Mouse (Mus musculus): ENCODE measurements around the gene Hnrnpll. TPM values are rescaled to one million over a fixed set of nuclear protein-coding genes. Genes with fewer than 3 reads are reported as not detected.

The Hnrnpll gene
- polyA plus RNA-seq, 1 experiment from 2014 or later: 44.4 TPM

DNA sequence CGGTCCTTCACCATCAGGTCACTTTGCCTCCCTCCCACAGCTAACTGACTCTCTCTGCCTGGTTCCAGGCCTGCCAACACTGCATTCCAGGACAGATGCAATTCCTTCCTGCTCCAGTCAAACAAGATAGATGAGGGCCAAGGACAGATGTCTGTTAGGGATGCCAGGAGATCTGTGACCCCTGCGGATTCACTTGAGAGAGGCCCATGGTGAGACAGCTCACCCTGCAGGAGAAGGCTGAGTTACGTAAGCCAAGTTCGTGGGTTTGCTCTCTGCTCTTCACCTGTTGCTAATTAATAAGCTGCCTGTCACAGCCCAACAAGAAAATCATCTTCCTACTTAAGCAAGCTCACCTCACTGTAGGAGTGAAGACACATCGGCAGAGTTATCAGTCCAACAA lies 63.1 kb downstream of the Hnrnpll start:
- WGBS: 84% methylated on average over 5 of the region's 5 CpGs

DNA sequence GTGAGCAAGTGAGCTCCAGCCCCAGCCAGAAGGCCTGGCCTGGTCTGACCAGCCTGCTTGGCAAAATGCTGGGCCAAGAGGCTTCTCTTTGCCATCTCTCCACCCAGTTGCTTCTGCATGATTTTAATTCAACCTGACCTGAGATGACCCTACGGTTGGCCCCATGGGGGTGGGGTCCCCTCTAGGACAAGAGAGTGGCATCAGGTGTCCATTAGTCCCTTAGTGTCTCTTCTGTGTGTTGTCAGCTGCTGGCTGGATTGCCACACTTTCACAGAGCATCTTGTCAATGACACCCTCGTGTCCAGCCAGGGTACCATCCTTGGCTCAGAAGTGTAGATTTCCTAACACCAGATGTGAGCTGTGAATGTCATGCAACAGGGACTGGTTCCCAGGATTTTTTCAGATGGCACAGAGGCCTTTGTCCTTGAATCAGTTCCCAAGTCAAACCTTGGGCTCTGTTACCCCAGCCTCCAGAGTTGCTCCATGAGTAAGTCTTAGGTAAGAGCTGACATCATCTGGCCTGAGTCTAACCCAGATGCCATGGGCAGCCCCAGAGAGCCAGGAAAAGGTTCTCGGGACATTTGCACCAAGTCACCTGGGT lies 66.9 kb downstream of the Hnrnpll start:
- H3K27me3 ChIP-seq (ENCODE audit: control insufficient read depth, insufficient read depth, low read length): no peaks in the 10 kb centered on the region
- H3K4me1 ChIP-seq (ENCODE audit: control insufficient read depth, insufficient read depth, low read length): no peaks in the 10 kb centered on the region
- H3K4me2 ChIP-seq (ENCODE audit: low read depth, low read length): no peak overlapping the region
- H3K9ac ChIP-seq (ENCODE audit: low read length): no peak overlapping the region
- no peaks in the 10 kb centered on the region for H3K36me3 ChIP-seq (ENCODE audit: control insufficient read depth, insufficient read depth)
- H3K9me3 ChIP-seq (replicated peaks; ENCODE audit: control insufficient read depth, low read length): no peaks in the 10 kb centered on the region
- no peak overlapping the region for H3K4me3 ChIP-seq (ENCODE audit: low read length)
- no peak for ATAC-seq (replicated peaks; ENCODE audit: extremely low read depth, insufficient read depth, low FRiP score)
- no peak overlapping the region for H3K27ac ChIP-seq (ENCODE audit: low read length)
- 73% methylated on average over 3 of the region's 3 CpGs for WGBS

More for the DNA sequence above, 63.1 kb downstream of the Hnrnpll start:
- H3K36me3 ChIP-seq (ENCODE audit: control insufficient read depth, insufficient read depth): no peaks in the 10 kb centered on the region
- no peaks in the 10 kb centered on the region for H3K9me3 ChIP-seq (replicated peaks; ENCODE audit: control insufficient read depth, low read length)
- no peak overlapping the region for H3K4me2 ChIP-seq (ENCODE audit: low read depth, low read length)
- H3K4me1 ChIP-seq (ENCODE audit: control insufficient read depth, insufficient read depth, low read length): no peaks in the 10 kb centered on the region
- H3K27me3 ChIP-seq (ENCODE audit: control insufficient read depth, insufficient read depth, low read length): no peaks in the 10 kb centered on the region
- H3K9ac ChIP-seq (ENCODE audit: low read length): no peak overlapping the region
- no peak overlapping the region for H3K27ac ChIP-seq (ENCODE audit: low read length)
- no peak for ATAC-seq (replicated peaks; ENCODE audit: extremely low read depth, insufficient read depth, low FRiP score)
- no peak overlapping the region for H3K4me3 ChIP-seq (ENCODE audit: low read length)

DNA sequence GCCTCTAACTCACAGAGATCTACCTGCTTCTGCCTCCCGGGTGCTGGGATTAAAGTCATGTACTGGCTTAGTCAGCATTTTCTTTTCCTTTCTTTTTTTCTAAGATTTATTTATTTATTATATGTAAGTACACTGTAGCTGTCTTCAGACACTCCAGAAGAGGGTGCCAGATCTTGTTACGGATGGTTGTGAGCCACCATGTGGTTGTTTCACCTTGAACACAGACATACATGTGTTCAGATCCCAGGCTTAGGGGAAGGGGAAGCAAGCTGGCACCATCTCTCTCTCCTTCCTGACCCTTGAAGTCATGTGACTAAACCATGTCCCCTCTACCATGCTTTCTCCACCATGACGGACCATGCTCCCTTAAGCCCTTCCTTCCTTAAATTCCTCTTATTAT lies 70.0 kb downstream of the Hnrnpll start:
- H3K9ac ChIP-seq (ENCODE audit: low read length): no peak overlapping the region
- no peak overlapping the region for H3K4me3 ChIP-seq (ENCODE audit: low read length)
- H3K36me3 ChIP-seq (ENCODE audit: control insufficient read depth, insufficient read depth): no peaks in the 10 kb centered on the region
- no peak for ATAC-seq (replicated peaks; ENCODE audit: extremely low read depth, insufficient read depth, low FRiP score)
- 85% methylated on average over 3 of the region's 3 CpGs for WGBS
- peaks cover 2% of the 10 kb centered on the region; the same call in 1 of the 2 replicates for H3K27me3 ChIP-seq (ENCODE audit: control insufficient read depth, insufficient read depth, low read length)
- no peaks in the 10 kb centered on the region for H3K9me3 ChIP-seq (replicated peaks; ENCODE audit: control insufficient read depth, low read length)
- no peak overlapping the region for H3K4me2 ChIP-seq (ENCODE audit: low read depth, low read length)
- no peak overlapping the region for H3K27ac ChIP-seq (ENCODE audit: low read length)
- H3K4me1 ChIP-seq (ENCODE audit: control insufficient read depth, insufficient read depth, low read length): no peaks in the 10 kb centered on the region

DNA sequence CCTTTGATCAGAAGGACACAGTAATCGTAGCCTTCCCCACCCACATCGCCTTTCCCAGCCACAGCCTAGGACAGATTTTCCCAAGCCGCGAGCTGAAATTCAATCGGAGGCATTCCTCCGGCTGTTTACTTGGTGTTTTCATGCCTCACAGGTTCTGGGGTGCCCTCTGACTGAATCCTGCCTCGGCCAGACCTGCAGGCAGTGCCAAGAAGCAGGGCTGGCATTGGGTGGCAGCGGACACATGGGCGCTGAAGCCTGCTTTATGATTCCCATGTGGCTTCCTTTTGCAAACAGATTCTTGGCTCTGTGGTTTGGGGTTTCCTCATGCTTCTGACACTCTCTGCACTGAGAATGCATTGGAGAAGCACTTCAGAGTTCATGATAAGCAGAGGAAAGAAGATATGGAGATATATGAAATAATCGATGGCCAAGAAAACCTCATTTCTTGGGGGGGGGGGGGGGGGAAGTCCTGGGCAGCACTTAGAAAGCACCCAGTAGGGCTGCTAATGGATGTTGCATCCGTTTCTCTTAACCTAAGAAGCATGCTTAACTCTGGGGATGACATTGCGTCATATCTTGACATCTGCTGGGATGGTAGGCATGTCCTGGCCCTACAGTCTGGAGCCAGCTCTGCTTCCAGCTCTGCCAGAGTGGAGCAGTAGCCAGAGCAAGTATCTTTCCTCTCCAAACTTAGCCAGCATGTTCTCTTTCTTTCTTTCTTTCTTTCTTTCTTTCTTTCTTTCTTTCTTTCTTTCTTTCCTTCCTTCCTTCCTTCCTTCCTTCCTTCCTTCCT lies 70.8 kb downstream of the Hnrnpll start:
- Histone ChIP-seq H3K9ac (ENCODE audit: low read length) (no peak overlapping the region), H3K36me3 (ENCODE audit: control insufficient read depth, insufficient read depth) (no peaks in the 10 kb centered on the region), H3K4me3 (ENCODE audit: low read length) (no peak overlapping the region), H3K4me2 (ENCODE audit: low read depth, low read length) (no peak overlapping the region), H3K4me1 (ENCODE audit: control insufficient read depth, insufficient read depth, low read length) (no peaks in the 10 kb centered on the region), H3K27me3 (ENCODE audit: control insufficient read depth, insufficient read depth, low read length) (peaks cover 2% of the 10 kb centered on the region; the same call in 1 of the 2 replicates), H3K9me3 (replicated peaks; ENCODE audit: control insufficient read depth, low read length) (no peaks in the 10 kb centered on the region), H3K27ac (ENCODE audit: low read length) (no peak overlapping the region)
- no peak for ATAC-seq (replicated peaks; ENCODE audit: extremely low read depth, insufficient read depth, low FRiP score)
- 77% methylated on average over 12 of the region's 12 CpGs for WGBS

DNA sequence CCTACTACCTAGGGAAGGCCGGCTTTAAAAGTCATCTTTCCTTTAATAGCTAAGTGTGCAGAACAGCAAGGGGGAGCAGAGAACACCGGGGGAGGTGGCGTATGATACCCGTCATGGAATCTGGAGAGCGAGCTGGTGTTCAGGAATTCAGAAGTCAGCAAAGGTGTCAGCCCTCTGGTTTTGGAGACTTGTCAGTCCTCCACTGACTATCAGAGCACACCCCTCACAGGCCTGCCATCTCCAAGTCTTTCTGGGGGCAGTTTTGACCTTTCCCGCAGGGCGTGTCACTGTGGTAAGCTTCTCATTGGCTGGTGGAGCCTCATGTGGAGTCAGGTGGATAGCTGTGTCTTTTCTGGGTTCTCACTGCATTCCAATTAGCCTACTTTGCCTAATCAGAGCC lies 72.0 kb downstream of the Hnrnpll start:
- Histone ChIP-seq H3K27me3 (ENCODE audit: control insufficient read depth, insufficient read depth, low read length) (peaks cover 2% of the 10 kb centered on the region; the same call in 1 of the 2 replicates), H3K9me3 (replicated peaks; ENCODE audit: control insufficient read depth, low read length) (peaks cover 1% of the 10 kb centered on the region; the same call in 1 of the 2 replicates), H3K36me3 (ENCODE audit: control insufficient read depth, insufficient read depth) (no peaks in the 10 kb centered on the region), H3K4me3 (ENCODE audit: low read length) (no peak overlapping the region), H3K4me1 (ENCODE audit: control insufficient read depth, insufficient read depth, low read length) (no peaks in the 10 kb centered on the region), H3K9ac (ENCODE audit: low read length) (no peak overlapping the region), H3K4me2 (ENCODE audit: low read depth, low read length) (no peak overlapping the region), H3K27ac (ENCODE audit: low read length) (no peak overlapping the region)
- peak; percentile 23; the same call in 1 of the 2 replicates for ATAC-seq (replicated peaks; ENCODE audit: extremely low read depth, insufficient read depth, low FRiP score)
- 54% methylated on average over 7 of the region's 7 CpGs for WGBS

DNA sequence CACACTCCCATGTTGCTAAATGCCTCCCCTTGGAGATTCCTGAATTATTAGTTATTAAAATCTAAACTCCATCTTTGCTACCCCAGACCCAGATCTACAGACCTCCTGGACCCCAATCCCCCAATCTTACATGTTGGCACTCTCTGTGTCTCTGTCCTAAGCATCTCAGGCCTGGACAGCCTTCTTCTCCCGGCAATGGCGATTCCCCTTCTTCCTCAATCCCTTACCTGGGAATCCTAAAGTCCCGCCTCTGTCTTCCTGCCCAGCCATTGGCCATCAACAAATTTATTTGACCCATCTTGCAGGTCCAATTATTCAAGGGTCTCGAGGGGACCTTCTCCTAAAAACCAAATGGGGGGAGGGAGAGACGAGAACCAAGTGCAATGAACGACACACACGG lies 77.7 kb downstream of the Hnrnpll start:
- no peaks in the 10 kb centered on the region for H3K36me3 ChIP-seq (ENCODE audit: control insufficient read depth, insufficient read depth)
- no peak overlapping the region for H3K4me2 ChIP-seq (ENCODE audit: low read depth, low read length)
- no peaks in the 10 kb centered on the region for H3K4me1 ChIP-seq (ENCODE audit: control insufficient read depth, insufficient read depth, low read length)
- H3K27ac ChIP-seq (ENCODE audit: low read length): no peak overlapping the region
- peaks cover 2% of the 10 kb centered on the region; the same call in 1 of the 2 replicates for H3K27me3 ChIP-seq (ENCODE audit: control insufficient read depth, insufficient read depth, low read length)
- no peak for ATAC-seq (replicated peaks; ENCODE audit: extremely low read depth, insufficient read depth, low FRiP score)
- peaks cover 6% of the 10 kb centered on the region for H3K9me3 ChIP-seq (replicated peaks; ENCODE audit: control insufficient read depth, low read length)
- 91% methylated on average over 7 of the region's 7 CpGs for WGBS
- no peak overlapping the region for H3K9ac ChIP-seq (ENCODE audit: low read length)
- H3K4me3 ChIP-seq (ENCODE audit: low read length): no peak overlapping the region

DNA sequence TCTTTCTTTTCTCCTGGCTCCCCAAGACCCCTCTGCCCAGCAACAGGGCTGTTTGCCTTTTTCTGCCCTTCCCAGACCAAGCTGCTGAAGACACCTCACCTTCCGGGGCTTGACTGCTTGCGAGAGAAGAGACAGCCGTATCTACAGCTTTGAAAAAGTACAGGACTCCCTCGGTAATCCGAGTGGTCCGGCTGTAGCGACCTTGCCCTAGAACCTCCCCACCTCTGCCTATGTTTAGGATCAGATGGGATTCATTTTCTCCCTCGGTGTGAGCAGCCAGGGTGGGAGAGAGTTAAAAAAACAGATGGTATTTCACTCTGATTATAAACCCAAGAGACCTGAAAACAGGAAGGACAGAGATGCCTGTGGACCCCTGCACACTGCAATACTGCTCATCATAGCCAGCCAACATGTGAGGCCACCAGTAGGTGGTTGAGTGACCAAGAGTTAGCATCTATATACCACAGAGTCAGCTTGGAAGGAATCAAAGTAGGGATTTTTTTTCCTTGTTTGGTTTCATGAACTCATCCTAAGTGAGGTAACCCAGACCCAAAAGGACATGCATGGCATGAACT lies 79.1 kb downstream of the Hnrnpll start:
- no peaks in the 10 kb centered on the region for H3K4me1 ChIP-seq (ENCODE audit: control insufficient read depth, insufficient read depth, low read length)
- H3K27me3 ChIP-seq (ENCODE audit: control insufficient read depth, insufficient read depth, low read length): no peaks in the 10 kb centered on the region
- no peak for ATAC-seq (replicated peaks; ENCODE audit: extremely low read depth, insufficient read depth, low FRiP score)
- no peak overlapping the region for H3K9ac ChIP-seq (ENCODE audit: low read length)
- H3K27ac ChIP-seq (ENCODE audit: low read length): no peak overlapping the region
- no peak overlapping the region for H3K4me3 ChIP-seq (ENCODE audit: low read length)
- peaks cover 6% of the 10 kb centered on the region for H3K9me3 ChIP-seq (replicated peaks; ENCODE audit: control insufficient read depth, low read length)
- no peak overlapping the region for H3K4me2 ChIP-seq (ENCODE audit: low read depth, low read length)
- WGBS: 41% methylated on average over 8 of the region's 8 CpGs
- H3K36me3 ChIP-seq (ENCODE audit: control insufficient read depth, insufficient read depth): no peaks in the 10 kb centered on the region

DNA sequence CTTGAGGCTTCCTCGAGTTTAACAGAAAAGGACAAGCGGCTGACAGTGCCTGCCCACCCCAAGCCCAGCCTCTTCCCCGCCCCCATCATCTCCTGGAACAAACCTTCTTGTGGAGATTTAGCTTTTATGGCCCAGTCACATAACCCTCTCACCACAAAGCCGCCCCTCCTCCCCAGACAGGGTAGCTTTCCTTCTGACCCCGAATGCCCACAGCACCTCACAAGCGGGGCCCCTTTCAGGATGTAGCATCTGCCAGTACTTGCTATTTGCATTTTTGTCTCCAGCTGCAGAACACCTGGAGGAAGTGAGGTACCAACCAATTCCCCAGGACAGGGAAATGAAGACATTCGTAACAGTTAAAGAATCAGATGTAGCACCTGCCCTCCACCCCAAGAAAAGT lies 79.6 kb downstream of the Hnrnpll start:
- Histone ChIP-seq H3K4me1 (ENCODE audit: control insufficient read depth, insufficient read depth, low read length) (peaks cover 1% of the 10 kb centered on the region; the same call in 1 of the 2 replicates), H3K9me3 (replicated peaks; ENCODE audit: control insufficient read depth, low read length) (peaks cover 6% of the 10 kb centered on the region), H3K27me3 (ENCODE audit: control insufficient read depth, insufficient read depth, low read length) (no peaks in the 10 kb centered on the region), H3K36me3 (ENCODE audit: control insufficient read depth, insufficient read depth) (no peaks in the 10 kb centered on the region), H3K9ac (ENCODE audit: low read length) (no peak overlapping the region), H3K27ac (ENCODE audit: low read length) (no peak overlapping the region; the same call in 1 of the 2 replicates), H3K4me3 (ENCODE audit: low read length) (no peak overlapping the region), H3K4me2 (ENCODE audit: low read depth, low read length) (no peak overlapping the region)
- peak; percentile 35 for ATAC-seq (replicated peaks; ENCODE audit: extremely low read depth, insufficient read depth, low FRiP score)
- 44% methylated on average over 7 of the region's 7 CpGs for WGBS

Measured in heart, embryonic 16.5 days (tissue).